Mouse (Mus musculus) embryonic fibroblast, embryonic 13.5 days (primary cell): Measurements from ENCODE around the gene Cbx3.

ENCODE experiments used
- CTCF ChIP-seq: IDR thresholded peaks from 2 replicates; pipeline ENCODE4 v1.5.1; 2011; ENCODE audit warnings: mild to moderate bottlenecking, control low read depth, low read length, moderate library complexity, borderline replicate concordance; ENCODE audit not compliant: insufficient read depth
- POLR2A ChIP-seq: IDR thresholded peaks from 2 replicates; pipeline ENCODE4 v1.6.1; 2011; ENCODE audit warnings: low read depth, mild to moderate bottlenecking, control low read depth, low read length, moderate library complexity

DNA sequence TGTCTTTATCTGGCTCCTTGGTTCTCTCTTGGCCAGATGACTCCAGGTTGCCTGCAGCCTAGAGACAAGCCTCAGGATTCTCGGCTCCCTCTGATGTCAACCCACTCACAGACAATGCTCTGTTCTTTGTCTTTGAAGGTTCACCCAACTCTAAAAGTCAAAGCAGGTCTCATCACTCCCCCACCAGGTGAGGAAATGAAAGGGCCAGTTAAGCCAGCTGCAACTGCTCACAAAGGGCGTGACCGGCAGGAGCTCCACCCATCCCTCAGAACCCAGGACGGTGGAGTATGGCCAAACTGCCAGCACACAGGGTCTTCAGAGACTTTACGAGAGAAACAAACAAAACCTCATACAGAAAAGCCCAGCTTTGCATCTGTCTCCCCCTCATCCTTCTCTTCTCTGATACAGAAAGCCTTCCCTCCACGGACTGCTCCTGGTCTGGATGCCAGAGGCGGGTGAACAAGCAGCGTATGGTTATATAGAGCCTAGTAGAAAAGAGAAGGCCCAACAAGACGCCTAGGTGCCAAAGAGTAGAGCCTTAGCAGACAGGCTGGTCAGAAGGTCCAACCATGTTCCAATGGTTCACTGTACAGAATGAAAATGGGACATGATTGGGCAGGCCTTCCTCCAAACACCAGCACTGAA, 27.8 kb upstream of the Cbx3 start:
- TF ChIP-seq CTCF (no peak), POLR2A (no peak)
